Mouse (Mus musculus): ENCODE measurements around the gene Nipsnap1. TPM values are rescaled to one million over a fixed set of nuclear protein-coding genes. Genes with fewer than 3 reads are reported as not detected.

The Nipsnap1 gene
- polyA plus RNA-seq, 1 experiment from 2014 or later: 139 TPM

GRCm38 (mm10) chr11:4848483-4849248, 25.1 kb upstream of the Nipsnap1 start:
- Histone ChIP-seq H3K4me1 (replicated peaks) (peaks cover 26% of the 10 kb centered on the region), H3K9ac (peak overlapping the region; percentile 85), H3K4me3 (peak overlapping the region; percentile 92), H3K36me3 (no peaks in the 10 kb centered on the region), H3K4me2 (peak overlapping the region; percentile 72), H3K27ac (replicated peaks) (peak overlapping the region; percentile 83), H3K27me3 (no peaks in the 10 kb centered on the region), H3K9me3 (no peaks in the 10 kb centered on the region)
- under 1% methylated on average over 50 of the region's 50 CpGs for WGBS
- ATAC-seq (ENCODE audit: low FRiP score, low read depth): peak; percentile 46

DNA sequence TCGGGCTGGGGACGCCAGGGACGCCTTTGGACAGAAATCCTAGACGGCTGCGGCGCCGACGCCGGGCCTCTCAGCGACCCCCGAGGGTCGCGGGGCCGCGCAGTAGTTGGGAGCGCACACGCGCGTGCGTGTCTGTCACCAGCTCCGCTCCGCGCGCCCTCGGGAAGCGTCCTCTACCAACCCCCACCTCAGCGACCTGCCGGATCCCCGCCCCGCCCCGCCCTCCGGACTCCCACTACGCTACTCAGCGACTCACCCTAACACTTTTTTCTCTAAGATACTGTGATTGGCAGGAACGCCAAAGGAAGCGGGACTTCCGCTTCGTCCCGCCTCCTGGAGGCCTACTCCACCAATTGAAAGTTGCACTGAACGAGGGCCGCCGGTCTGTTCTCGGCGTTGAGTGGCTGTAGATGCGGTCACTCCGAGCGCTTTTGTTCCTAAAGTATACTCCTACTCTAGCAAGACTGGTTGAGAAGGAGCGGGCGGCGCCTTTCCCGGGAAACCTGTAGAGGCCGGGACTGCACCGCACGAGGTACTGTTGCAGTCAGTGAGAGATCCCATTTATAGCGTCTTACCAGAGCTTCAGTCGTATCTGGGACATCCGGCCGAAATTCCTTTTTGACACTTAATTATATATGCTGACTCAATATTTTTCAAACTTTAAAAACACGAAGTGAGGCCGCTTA, 24.4 kb upstream of the Nipsnap1 start, which contains the start of gene Nf2:
Gene Nf2 (minus strand): TSS at position 279 of the 686 bp plus-strand sequence.
- Histone ChIP-seq H3K4me3 (peak within 1 kb of the TSS; percentile 92), H3K9ac (peak within 1 kb of the TSS; percentile 85), H3K4me1 (replicated peaks) (peaks cover 26% of the 10 kb centered on the region), H3K27ac (replicated peaks) (peak within 1 kb of the TSS; percentile 83), H3K4me2 (peak within 1 kb of the TSS; percentile 72), H3K36me3 (no peaks in the 10 kb centered on the region), H3K27me3 (no peaks in the 10 kb centered on the region), H3K9me3 (no peaks in the 10 kb centered on the region)
- peak; percentile 99 for ATAC-seq (ENCODE audit: low FRiP score, low read depth)
- WGBS: under 1% methylated on average over 60 of the region's 60 CpGs

DNA sequence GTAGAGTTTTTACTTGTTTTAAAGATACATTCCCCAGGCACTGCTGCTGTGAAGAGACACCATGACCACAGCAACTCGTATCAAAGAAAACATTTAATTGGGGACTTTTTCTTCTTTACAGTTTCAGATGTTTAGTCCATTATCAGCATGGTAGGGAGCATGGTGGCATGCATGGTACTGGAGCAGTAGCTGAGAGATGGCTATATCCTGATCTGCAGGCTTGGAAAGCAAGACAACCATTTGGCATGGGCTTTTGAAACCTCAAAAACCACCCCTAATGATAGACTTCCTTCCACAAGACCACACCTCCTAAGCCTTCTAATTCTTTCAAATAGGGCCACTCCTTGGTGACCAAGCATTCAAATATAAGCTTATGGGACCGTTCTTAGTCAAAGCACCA, 23.3 kb upstream of the Nipsnap1 start:
- Histone ChIP-seq H3K9me3 (no peaks in the 10 kb centered on the region), H3K4me1 (replicated peaks) (peaks cover 26% of the 10 kb centered on the region), H3K27me3 (no peaks in the 10 kb centered on the region), H3K9ac (no peak overlapping the region), H3K4me3 (no peak overlapping the region), H3K27ac (replicated peaks) (no peak overlapping the region), H3K4me2 (no peak overlapping the region), H3K36me3 (no peaks in the 10 kb centered on the region)
- WGBS: 93% methylated on average over 2 of the region's 2 CpGs
- no peak for ATAC-seq (ENCODE audit: low FRiP score, low read depth)

GRCm38 (mm10) chr11:4853021-4853420, 20.7 kb upstream of the Nipsnap1 start:
- no peak for ATAC-seq (ENCODE audit: low FRiP score, low read depth)
- no peaks in the 10 kb centered on the region for H3K36me3 ChIP-seq

DNA sequence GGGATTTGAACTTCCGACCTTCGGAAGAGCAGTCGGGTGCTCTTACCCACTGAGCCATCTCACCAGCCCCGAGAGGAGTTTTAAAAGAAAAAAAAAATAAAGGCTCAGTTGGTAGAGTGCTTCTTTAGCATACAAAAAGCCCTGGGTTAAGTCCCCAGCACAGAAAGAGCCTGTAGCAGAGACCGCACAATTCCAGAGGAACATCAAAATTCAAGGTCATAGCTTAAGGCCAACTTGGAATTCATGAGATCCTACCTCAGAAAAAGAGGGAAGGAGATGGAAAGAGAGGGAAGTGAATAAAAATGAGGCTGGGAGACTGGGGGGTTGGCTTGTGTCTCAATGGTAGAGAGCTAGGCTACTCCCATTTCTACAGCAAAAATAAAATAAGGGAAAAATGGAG, 19.6 kb upstream of the Nipsnap1 start:
- ATAC-seq (ENCODE audit: low FRiP score, low read depth): no peak
- Histone ChIP-seq H3K27me3 (no peaks in the 10 kb centered on the region), H3K4me3 (no peak overlapping the region), H3K36me3 (no peaks in the 10 kb centered on the region), H3K4me1 (replicated peaks) (0 out of 2 replicates have a peak, but pooled peaks cover 5% of the 10 kb centered on the region), H3K9ac (no peak overlapping the region), H3K9me3 (no peaks in the 10 kb centered on the region), H3K4me2 (no peak overlapping the region), H3K27ac (replicated peaks) (no peak overlapping the region)
- 88% methylated on average over 5 of the region's 5 CpGs for WGBS

More at GRCm38 (mm10) chr11:4853021-4853420, 20.7 kb upstream of the Nipsnap1 start:
- Histone ChIP-seq H3K9ac (no peak overlapping the region), H3K27ac (replicated peaks) (no peak overlapping the region), H3K4me3 (no peak overlapping the region), H3K9me3 (no peaks in the 10 kb centered on the region), H3K4me1 (replicated peaks) (peaks cover 11% of the 10 kb centered on the region), H3K27me3 (no peaks in the 10 kb centered on the region), H3K4me2 (no peak overlapping the region)

DNA sequence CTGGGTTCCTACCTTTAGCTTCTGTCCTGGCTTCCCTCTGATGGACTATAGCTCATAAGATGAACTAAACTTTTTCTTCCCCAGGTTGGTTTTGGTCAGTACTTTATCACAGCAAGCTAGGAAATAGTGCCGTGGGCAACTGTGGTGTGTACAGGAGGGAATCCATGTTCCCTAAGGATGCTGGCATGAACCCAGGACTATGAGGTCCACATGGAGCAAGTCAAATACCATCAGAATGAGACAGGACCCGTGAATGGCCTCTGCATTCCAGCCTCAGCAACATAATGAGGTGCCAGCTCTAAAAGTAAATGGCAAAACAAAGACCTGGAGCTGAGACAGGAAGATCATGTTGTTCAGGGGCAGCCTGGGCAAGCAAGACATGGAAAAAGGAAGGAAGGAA, 15.3 kb upstream of the Nipsnap1 start:
- H3K4me1 ChIP-seq (replicated peaks): no peaks in the 10 kb centered on the region
- no peak overlapping the region for H3K9ac ChIP-seq
- no peaks in the 10 kb centered on the region for H3K9me3 ChIP-seq
- no peak overlapping the region for H3K27ac ChIP-seq (replicated peaks)
- H3K4me2 ChIP-seq: no peak overlapping the region
- H3K4me3 ChIP-seq: no peak overlapping the region
- H3K27me3 ChIP-seq: no peaks in the 10 kb centered on the region
- H3K36me3 ChIP-seq: no peaks in the 10 kb centered on the region
- WGBS: 54% methylated on average over 2 of the region's 2 CpGs
- no peak for ATAC-seq (ENCODE audit: low FRiP score, low read depth)

DNA sequence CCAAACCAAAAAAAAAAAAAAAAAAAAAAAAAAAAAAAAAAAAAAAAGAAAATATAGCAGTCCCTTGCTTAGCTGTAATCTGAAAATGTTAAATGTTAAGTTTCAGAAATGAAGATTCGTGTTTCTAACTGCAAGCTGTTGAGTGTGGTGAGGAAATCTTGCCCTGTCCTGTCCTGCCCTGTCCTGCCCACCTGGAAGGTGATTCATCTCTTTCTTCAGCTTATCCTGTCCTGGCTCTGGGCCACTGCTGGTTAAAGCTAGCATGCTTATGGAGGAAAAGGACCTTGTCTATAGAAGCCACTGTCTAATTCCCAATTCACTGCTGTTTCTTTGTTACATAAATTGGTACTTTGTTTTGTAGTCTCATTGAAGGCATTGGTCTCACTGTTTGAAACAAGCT, 12.8 kb upstream of the Nipsnap1 start:
- no peak for ATAC-seq (ENCODE audit: low FRiP score, low read depth)
- no peak overlapping the region for H3K4me2 ChIP-seq
- 78% methylated on average over 1 of the region's 1 CpGs for WGBS

GRCm38 (mm10) chr11:4861816-4862604, 11.7 kb upstream of the Nipsnap1 start:
- H3K4me1 ChIP-seq (replicated peaks): no peaks in the 10 kb centered on the region
- 51% methylated on average over 11 of the region's 11 CpGs for WGBS
- ATAC-seq (ENCODE audit: low FRiP score, low read depth): no peak
- H3K27me3 ChIP-seq: no peaks in the 10 kb centered on the region
- no peaks in the 10 kb centered on the region for H3K36me3 ChIP-seq
- H3K4me3 ChIP-seq: no peak overlapping the region
- H3K27ac ChIP-seq (replicated peaks): no peak overlapping the region
- no peak overlapping the region for H3K4me2 ChIP-seq
- no peak overlapping the region for H3K9ac ChIP-seq
- H3K9me3 ChIP-seq: no peaks in the 10 kb centered on the region

More for the DNA sequence above, 12.8 kb upstream of the Nipsnap1 start:
- Histone ChIP-seq H3K4me1 (replicated peaks) (no peaks in the 10 kb centered on the region), H3K27me3 (no peaks in the 10 kb centered on the region), H3K9ac (no peak overlapping the region), H3K27ac (replicated peaks) (no peak overlapping the region), H3K36me3 (no peaks in the 10 kb centered on the region), H3K4me3 (no peak overlapping the region), H3K9me3 (no peaks in the 10 kb centered on the region)

DNA sequence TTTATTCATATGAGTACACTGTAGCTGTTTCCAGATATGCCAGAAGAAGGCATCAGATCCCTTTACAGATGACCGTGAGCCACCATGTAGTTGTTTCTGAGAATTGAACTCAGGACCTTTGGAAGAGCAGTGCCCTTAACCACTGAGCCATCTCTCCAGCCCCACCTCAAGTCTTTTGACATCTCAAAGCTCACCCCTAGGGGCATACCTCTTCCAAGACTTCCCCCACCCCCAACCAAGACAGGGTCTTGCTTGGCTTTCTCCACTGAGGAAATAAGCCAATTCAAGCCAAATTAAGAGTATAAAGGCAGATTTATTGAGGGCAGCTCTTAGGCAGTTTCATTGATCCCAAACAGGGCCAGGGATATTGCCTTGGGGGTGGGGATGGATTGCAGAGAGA, 11.0 kb upstream of the Nipsnap1 start:
- no peaks in the 10 kb centered on the region for H3K4me1 ChIP-seq (replicated peaks)
- H3K9ac ChIP-seq: no peak overlapping the region
- H3K27ac ChIP-seq (replicated peaks): no peak overlapping the region
- H3K36me3 ChIP-seq: no peaks in the 10 kb centered on the region
- no peak overlapping the region for H3K4me2 ChIP-seq
- no peak overlapping the region for H3K4me3 ChIP-seq
- WGBS: 94% methylated on average over 1 of the region's 1 CpGs
- no peaks in the 10 kb centered on the region for H3K27me3 ChIP-seq
- no peak for ATAC-seq (ENCODE audit: low FRiP score, low read depth)
- H3K9me3 ChIP-seq: no peaks in the 10 kb centered on the region

- H3K9ac ChIP-seq: no peak overlapping the region
- no peaks in the 10 kb centered on the region for H3K4me1 ChIP-seq (replicated peaks)
- no peak for ATAC-seq (ENCODE audit: low FRiP score, low read depth)
- H3K27me3 ChIP-seq: no peaks in the 10 kb centered on the region
- H3K27ac ChIP-seq (replicated peaks): no peak overlapping the region
- H3K36me3 ChIP-seq: no peaks in the 10 kb centered on the region
- 43% methylated on average over 9 of the region's 10 CpGs for WGBS
- H3K4me3 ChIP-seq: no peak overlapping the region
- no peak overlapping the region for H3K4me2 ChIP-seq
- H3K9me3 ChIP-seq: no peaks in the 10 kb centered on the region
These were observed 8.0 kb upstream of the Nipsnap1 start for GRCm38 (mm10) chr11:4865645-4866251.

- 5% methylated on average over 10 of the region's 10 CpGs for WGBS
- H3K27me3 ChIP-seq: no peaks in the 10 kb centered on the region
These were observed 800 bp downstream of the Nipsnap1 start for GRCm38 (mm10) chr11:4874551-4874950.

More at GRCm38 (mm10) chr11:4874551-4874950, 800 bp downstream of the Nipsnap1 start:
- peak overlapping the region; percentile 80 for H3K9ac ChIP-seq
- peaks cover 4% of the 10 kb centered on the region; the same call in 1 of the 2 replicates for H3K36me3 ChIP-seq
- H3K4me3 ChIP-seq: peak overlapping the region; percentile 69
- ATAC-seq (ENCODE audit: low FRiP score, low read depth): peak; percentile 39
- peak overlapping the region; percentile 71 for H3K4me2 ChIP-seq
- H3K27ac ChIP-seq (replicated peaks): peak overlapping the region; percentile 82
- H3K9me3 ChIP-seq: no peaks in the 10 kb centered on the region
- peaks cover 19% of the 10 kb centered on the region for H3K4me1 ChIP-seq (replicated peaks)

All from hindbrain, embryonic 15.5 days (tissue).